Mouse (Mus musculus): Measurements from ENCODE around the gene Sh3rf3. TPM values are rescaled to one million over a fixed set of nuclear protein-coding genes. Genes with fewer than 3 reads are reported as not detected.

The Sh3rf3 gene
- total RNA-seq, 2 experiments from 2014 or later: not detected

GRCm38 (mm10) chr10:58848127-58848526 lies 35.0 kb downstream of the Sh3rf3 start:
- no peak for ATAC-seq (replicated peaks; ENCODE audit: low FRiP score, poor library complexity, severe bottlenecking)

GRCm38 (mm10) chr10:58848536-58848935 lies 35.4 kb downstream of the Sh3rf3 start:
- no peak for ATAC-seq (replicated peaks; ENCODE audit: low FRiP score, poor library complexity, severe bottlenecking)

- no peak for ATAC-seq (replicated peaks; ENCODE audit: low FRiP score, poor library complexity, severe bottlenecking)
These were observed 41.5 kb downstream of the Sh3rf3 start for GRCm38 (mm10) chr10:58854548-58855198.

- no peak for ATAC-seq (replicated peaks; ENCODE audit: low FRiP score, poor library complexity, severe bottlenecking)
These were observed 42.1 kb downstream of the Sh3rf3 start for GRCm38 (mm10) chr10:58855199-58855751.

- no peak for ATAC-seq (replicated peaks; ENCODE audit: low FRiP score, poor library complexity, severe bottlenecking)
These were observed 42.7 kb downstream of the Sh3rf3 start for GRCm38 (mm10) chr10:58855814-58856213.

- no peak for ATAC-seq (replicated peaks; ENCODE audit: low FRiP score, poor library complexity, severe bottlenecking)
These were observed 43.6 kb downstream of the Sh3rf3 start for GRCm38 (mm10) chr10:58856742-58857141.

- ATAC-seq (replicated peaks; ENCODE audit: low FRiP score, poor library complexity, severe bottlenecking): no peak
These were observed 51.6 kb downstream of the Sh3rf3 start for GRCm38 (mm10) chr10:58864735-58865134.

- no peak for ATAC-seq (replicated peaks; ENCODE audit: low FRiP score, poor library complexity, severe bottlenecking)
These were observed 54.4 kb downstream of the Sh3rf3 start for GRCm38 (mm10) chr10:58867536-58867935.

GRCm38 (mm10) chr10:58869836-58870235 lies 56.7 kb downstream of the Sh3rf3 start:
- no peak for ATAC-seq (replicated peaks; ENCODE audit: low FRiP score, poor library complexity, severe bottlenecking)

GRCm38 (mm10) chr10:58871149-58871820 lies 58.1 kb downstream of the Sh3rf3 start:
- no peak for ATAC-seq (replicated peaks; ENCODE audit: low FRiP score, poor library complexity, severe bottlenecking)

- ATAC-seq (replicated peaks; ENCODE audit: low FRiP score, poor library complexity, severe bottlenecking): no peak
These were observed 58.8 kb downstream of the Sh3rf3 start for GRCm38 (mm10) chr10:58871821-58872577.

GRCm38 (mm10) chr10:58877835-58878234 lies 64.7 kb downstream of the Sh3rf3 start:
- ATAC-seq (replicated peaks; ENCODE audit: low FRiP score, poor library complexity, severe bottlenecking): no peak

- ATAC-seq (replicated peaks; ENCODE audit: low FRiP score, poor library complexity, severe bottlenecking): no peak
These were observed 65.5 kb downstream of the Sh3rf3 start for GRCm38 (mm10) chr10:58878636-58879035.

GRCm38 (mm10) chr10:58882741-58883140 lies 69.6 kb downstream of the Sh3rf3 start:
- no peak for ATAC-seq (replicated peaks; ENCODE audit: low FRiP score, poor library complexity, severe bottlenecking)

GRCm38 (mm10) chr10:58885351-58885750 lies 72.2 kb downstream of the Sh3rf3 start:
- no peak for ATAC-seq (replicated peaks; ENCODE audit: low FRiP score, poor library complexity, severe bottlenecking)

- ATAC-seq (replicated peaks; ENCODE audit: low FRiP score, poor library complexity, severe bottlenecking): no peak
These were observed 72.7 kb downstream of the Sh3rf3 start for GRCm38 (mm10) chr10:58885816-58886215.

- ATAC-seq (replicated peaks; ENCODE audit: low FRiP score, poor library complexity, severe bottlenecking): no peak
These were observed 77.7 kb downstream of the Sh3rf3 start for GRCm38 (mm10) chr10:58890671-58891439.

GRCm38 (mm10) chr10:58895431-58895830 lies 82.3 kb downstream of the Sh3rf3 start:
- ATAC-seq (replicated peaks; ENCODE audit: low FRiP score, poor library complexity, severe bottlenecking): no peak

- ATAC-seq (replicated peaks; ENCODE audit: low FRiP score, poor library complexity, severe bottlenecking): no peak
These were observed 83.9 kb downstream of the Sh3rf3 start for GRCm38 (mm10) chr10:58897009-58897543.

GRCm38 (mm10) chr10:58905253-58905652 lies 92.1 kb downstream of the Sh3rf3 start:
- no peak for ATAC-seq (replicated peaks; ENCODE audit: low FRiP score, poor library complexity, severe bottlenecking)

Measured in erythroid progenitor cell, adult 5-6 weeks (primary cell).